Mouse (Mus musculus) embryonic facial prominence, embryonic 13.5 days (tissue): ENCODE results near the gene Epas1. TPM values are rescaled to one million over a fixed set of nuclear protein-coding genes. Genes with fewer than 3 reads are reported as not detected.

Experiments used
- ATAC-seq: fragments of 200-750 bp; cut with Nextera tagmentation; 2 replicates; pipeline ENCODE4 v1.8.0; 2017; ENCODE audit warnings: low read depth; ENCODE audit not compliant: insufficient number of reproducible peaks, insufficient read depth, low FRiP score, low TSS enrichment
- H3K27ac ChIP-seq: fragments of 300-500 bp; sonication (generic); 2 replicates; pipeline ENCODE4 v1.5.1; 2015; ENCODE audit warnings: moderate library complexity, mild to moderate bottlenecking, inconsistent platforms
- H3K27me3 ChIP-seq: fragments of 300-500 bp; sonication (generic); 2 replicates; pipeline ENCODE4 v1.6.1; 2015; ENCODE audit warnings: mild to moderate bottlenecking, inconsistent platforms
- H3K36me3 ChIP-seq: fragments of 300-500 bp; sonication (generic); 2 replicates; pipeline ENCODE4 v1.6.1; 2015; ENCODE audit warnings: mild to moderate bottlenecking, inconsistent platforms
- H3K4me1 ChIP-seq: fragments of 300-500 bp; sonication (generic); 2 replicates; pipeline ENCODE4 v1.6.1; 2015; ENCODE audit warnings: inconsistent platforms
- H3K4me2 ChIP-seq: fragments of 300-500 bp; sonication (generic); 2 replicates; pipeline ENCODE4 v1.6.1; 2015; ENCODE audit warnings: moderate library complexity, mild to moderate bottlenecking, inconsistent platforms
- H3K4me3 ChIP-seq: fragments of 300-500 bp; sonication (generic); 2 replicates; pipeline ENCODE4 v1.5.1; 2015; ENCODE audit warnings: mild to moderate bottlenecking, inconsistent platforms
- H3K9ac ChIP-seq: fragments of 300-500 bp; sonication (generic); 2 replicates; pipeline ENCODE4 v1.6.1; 2015; ENCODE audit warnings: mild to moderate bottlenecking, inconsistent platforms
- H3K9me3 ChIP-seq: fragments of 300-500 bp; sonication (generic); 2 replicates; pipeline ENCODE4 v1.6.1; 2016; ENCODE audit warnings: inconsistent platforms
- WGBS: fragments of 180-500 bp; shearing (Covaris S2); methylation state at CpG from one replicate; pipeline ENCODE4 v1.1.7; 2015; ENCODE audit warnings: mixed read lengths; 5-methylcytosine and 5-hydroxymethylcytosine counted together
- polyA plus RNA-seq: library from polyadenylated mRNA; unstranded; fragments of >200 nt; fragmentation: Nextera tagmentation; extraction: Ambion mirVana; gene quantifications from 2 replicates; pipeline ENCODE4 v1.2.1, GENCODE M21; 2015

Gene Epas1
- polyA plus RNA-seq, 1 experiment from 2014 or later: 3.0 TPM

GRCm38 (mm10) chr17:86779191-86780130 lies 26.0 kb downstream of the Epas1 start:
- Histone ChIP-seq H3K9ac (no peak overlapping the region), H3K4me3 (no peak overlapping the region), H3K9me3 (no peaks in the 10 kb centered on the region), H3K36me3 (no peaks in the 10 kb centered on the region), H3K27me3 (no peaks in the 10 kb centered on the region), H3K4me2 (no peak overlapping the region), H3K27ac (no peak overlapping the region), H3K4me1 (peaks cover 5% of the 10 kb centered on the region)
- WGBS: 65% methylated on average over 15 of the region's 15 CpGs
- no peak for ATAC-seq

- Histone ChIP-seq H3K4me1 (peaks cover 18% of the 10 kb centered on the region), H3K9me3 (no peaks in the 10 kb centered on the region), H3K4me3 (no peak overlapping the region), H3K9ac (no peak overlapping the region), H3K4me2 (no peak overlapping the region), H3K27ac (no peak overlapping the region), H3K36me3 (no peaks in the 10 kb centered on the region), H3K27me3 (no peaks in the 10 kb centered on the region)
- 70% methylated on average over 6 of the region's 6 CpGs for WGBS
- ATAC-seq: no peak
These were observed 27.3 kb downstream of the Epas1 start for GRCm38 (mm10) chr17:86780708-86781318.

- Histone ChIP-seq H3K27ac (no peak overlapping the region), H3K4me2 (no peak overlapping the region), H3K9ac (no peak overlapping the region), H3K4me3 (no peak overlapping the region), H3K9me3 (no peaks in the 10 kb centered on the region), H3K36me3 (no peaks in the 10 kb centered on the region), H3K27me3 (no peaks in the 10 kb centered on the region), H3K4me1 (peaks cover 29% of the 10 kb centered on the region)
- WGBS: 70% methylated on average over 12 of the region's 12 CpGs
- ATAC-seq: no peak
These were observed 28.4 kb downstream of the Epas1 start for GRCm38 (mm10) chr17:86781755-86782400.

GRCm38 (mm10) chr17:86784405-86784977 lies 31.0 kb downstream of the Epas1 start:
- WGBS: 75% methylated on average over 10 of the region's 10 CpGs
- H3K27me3 ChIP-seq: no peaks in the 10 kb centered on the region
- H3K4me1 ChIP-seq: peaks cover 34% of the 10 kb centered on the region
- H3K4me2 ChIP-seq: no peak overlapping the region
- H3K4me3 ChIP-seq: no peak overlapping the region
- no peak overlapping the region for H3K27ac ChIP-seq
- ATAC-seq: no peak
- H3K9ac ChIP-seq: no peak overlapping the region
- H3K9me3 ChIP-seq: no peaks in the 10 kb centered on the region
- no peaks in the 10 kb centered on the region for H3K36me3 ChIP-seq

- H3K9ac ChIP-seq: 0 out of 2 replicates have a peak overlapping the region, but pooled peaks have one; percentile 47
- whole genome bisulfite sequencing: 47% methylated on average over 7 of the region's 7 CpGs
- H3K27ac ChIP-seq: peak overlapping the region; percentile 64
- peak overlapping the region; percentile 27 for H3K4me2 ChIP-seq
- no peaks in the 10 kb centered on the region for H3K27me3 ChIP-seq
- no peaks in the 10 kb centered on the region for H3K9me3 ChIP-seq
- peaks cover 34% of the 10 kb centered on the region for H3K4me1 ChIP-seq
- no peak for ATAC-seq
- no peak overlapping the region for H3K4me3 ChIP-seq
- no peaks in the 10 kb centered on the region for H3K36me3 ChIP-seq
These were observed 32.1 kb downstream of the Epas1 start for GRCm38 (mm10) chr17:86785612-86786011.

DNA sequence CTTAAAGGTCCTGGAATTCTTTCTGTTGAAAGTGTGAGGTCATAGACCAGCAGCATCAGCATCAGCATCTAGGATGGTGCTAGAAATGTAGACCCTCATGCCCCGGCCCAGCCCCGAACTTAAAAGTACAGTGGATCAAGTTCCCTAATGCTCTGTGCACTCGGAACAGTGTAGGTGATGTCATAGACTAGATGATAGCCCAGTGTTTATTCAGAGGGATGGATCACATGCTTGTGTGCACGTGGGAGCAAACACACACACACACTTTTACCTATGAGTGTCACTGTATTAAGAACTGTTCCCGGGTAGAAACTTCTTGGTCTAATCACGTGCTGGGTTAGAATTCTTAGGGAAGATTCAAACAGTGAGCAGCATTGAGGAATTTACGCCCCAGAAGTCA lies 33.0 kb downstream of the Epas1 start:
- Histone ChIP-seq H3K36me3 (no peaks in the 10 kb centered on the region), H3K4me1 (peaks cover 34% of the 10 kb centered on the region), H3K27ac (0 out of 2 replicates have a peak overlapping the region, but pooled peaks have one; percentile 64), H3K4me2 (no peak overlapping the region), H3K27me3 (no peaks in the 10 kb centered on the region), H3K9me3 (no peaks in the 10 kb centered on the region), H3K4me3 (no peak overlapping the region), H3K9ac (no peak overlapping the region)
- no peak for ATAC-seq
- WGBS: 69% methylated on average over 7 of the region's 7 CpGs

GRCm38 (mm10) chr17:86787805-86788204 lies 34.3 kb downstream of the Epas1 start:
- Histone ChIP-seq H3K9ac (no peak overlapping the region), H3K27me3 (no peaks in the 10 kb centered on the region), H3K4me2 (no peak overlapping the region), H3K36me3 (no peaks in the 10 kb centered on the region), H3K4me3 (no peak overlapping the region), H3K9me3 (no peaks in the 10 kb centered on the region), H3K4me1 (peaks cover 34% of the 10 kb centered on the region), H3K27ac (no peak overlapping the region)
- 47% methylated on average over 7 of the region's 7 CpGs for WGBS
- no peak for ATAC-seq

DNA sequence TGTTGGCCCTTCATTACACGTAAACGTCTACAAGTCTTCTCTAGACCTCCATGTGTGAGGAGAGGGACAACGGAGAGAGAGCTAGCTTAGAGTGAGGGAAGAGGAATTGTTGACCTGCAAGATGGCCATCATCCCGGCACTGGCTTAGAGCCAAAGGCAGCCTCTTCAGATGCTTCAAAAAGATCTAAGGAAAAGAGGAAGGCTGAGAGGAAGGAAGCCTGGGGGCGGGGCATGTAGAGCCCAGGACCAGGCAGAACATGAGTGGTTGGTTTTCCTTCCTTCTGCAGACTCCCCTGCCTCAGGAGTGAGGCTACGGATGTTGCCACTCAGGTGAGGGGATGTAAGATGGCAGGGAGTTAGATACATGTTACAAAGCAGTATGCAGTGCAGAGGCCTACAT lies 34.8 kb downstream of the Epas1 start:
- 70% methylated on average over 6 of the region's 6 CpGs for WGBS
- Histone ChIP-seq H3K4me3 (no peak overlapping the region), H3K36me3 (no peaks in the 10 kb centered on the region), H3K4me1 (peaks cover 34% of the 10 kb centered on the region), H3K9ac (no peak overlapping the region), H3K4me2 (no peak overlapping the region), H3K27ac (no peak overlapping the region), H3K27me3 (no peaks in the 10 kb centered on the region), H3K9me3 (no peaks in the 10 kb centered on the region)
- no peak for ATAC-seq

GRCm38 (mm10) chr17:86791925-86792324 lies 38.4 kb downstream of the Epas1 start:
- Histone ChIP-seq H3K4me1 (peaks cover 5% of the 10 kb centered on the region; the same call in 1 of the 2 replicates), H3K4me3 (no peak overlapping the region), H3K4me2 (no peak overlapping the region), H3K9ac (no peak overlapping the region), H3K36me3 (no peaks in the 10 kb centered on the region), H3K27me3 (no peaks in the 10 kb centered on the region), H3K9me3 (no peaks in the 10 kb centered on the region), H3K27ac (no peak overlapping the region)
- no peak for ATAC-seq
- WGBS: 88% methylated on average over 8 of the region's 8 CpGs

GRCm38 (mm10) chr17:86795773-86796172 lies 42.3 kb downstream of the Epas1 start:
- Histone ChIP-seq H3K36me3 (no peaks in the 10 kb centered on the region), H3K9me3 (no peaks in the 10 kb centered on the region), H3K27ac (no peak overlapping the region), H3K4me3 (no peak overlapping the region), H3K4me1 (peaks cover 8% of the 10 kb centered on the region), H3K27me3 (no peaks in the 10 kb centered on the region), H3K9ac (no peak overlapping the region), H3K4me2 (no peak overlapping the region)
- no peak for ATAC-seq
- WGBS: 79% methylated on average over 5 of the region's 5 CpGs

- Histone ChIP-seq H3K4me3 (no peak overlapping the region), H3K36me3 (no peaks in the 10 kb centered on the region), H3K9ac (no peak overlapping the region), H3K4me1 (peaks cover 19% of the 10 kb centered on the region), H3K27ac (no peak overlapping the region), H3K27me3 (no peaks in the 10 kb centered on the region), H3K4me2 (no peak overlapping the region), H3K9me3 (no peaks in the 10 kb centered on the region)
- no peak for ATAC-seq
- 95% methylated on average over 13 of the region's 13 CpGs for WGBS
These were observed 43.5 kb downstream of the Epas1 start for GRCm38 (mm10) chr17:86797031-86797430.
